Mouse (Mus musculus) sigmoid colon, adult 10 weeks (tissue): Measurements from ENCODE around the gene Ap4b1. TPM values are rescaled to one million over a fixed set of nuclear protein-coding genes. Genes with fewer than 3 reads are reported as not detected.

Source experiments
- polyA plus RNA-seq: library from polyadenylated mRNA; stranded (reverse); fragments of 350-450 nt; fragmentation: Illumina TruSeq; extraction: RNeasy Lipid Tissue Mini Kit (QIAGEN cat#74804); gene quantifications from one replicate; pipeline ENCODE4 v1.2.3, GENCODE M21; 2014; ENCODE audit warnings: low read depth, low replicate concordance

The Ap4b1 gene
- 17.0 TPM for polyA plus RNA-seq

GRCm38 (mm10) chr3:103808891-103809798, at the start of gene Ap4b1, which contains the start of the genes Dclre1b and Gm43064:
Gene Ap4b1, plus strand, starts transcription at chr3:103809520.
Gene Dclre1b, minus strand, starts transcription at chr3:103809444.
Gene Gm43064, plus strand, starts transcription at chr3:103809573.

DNA sequence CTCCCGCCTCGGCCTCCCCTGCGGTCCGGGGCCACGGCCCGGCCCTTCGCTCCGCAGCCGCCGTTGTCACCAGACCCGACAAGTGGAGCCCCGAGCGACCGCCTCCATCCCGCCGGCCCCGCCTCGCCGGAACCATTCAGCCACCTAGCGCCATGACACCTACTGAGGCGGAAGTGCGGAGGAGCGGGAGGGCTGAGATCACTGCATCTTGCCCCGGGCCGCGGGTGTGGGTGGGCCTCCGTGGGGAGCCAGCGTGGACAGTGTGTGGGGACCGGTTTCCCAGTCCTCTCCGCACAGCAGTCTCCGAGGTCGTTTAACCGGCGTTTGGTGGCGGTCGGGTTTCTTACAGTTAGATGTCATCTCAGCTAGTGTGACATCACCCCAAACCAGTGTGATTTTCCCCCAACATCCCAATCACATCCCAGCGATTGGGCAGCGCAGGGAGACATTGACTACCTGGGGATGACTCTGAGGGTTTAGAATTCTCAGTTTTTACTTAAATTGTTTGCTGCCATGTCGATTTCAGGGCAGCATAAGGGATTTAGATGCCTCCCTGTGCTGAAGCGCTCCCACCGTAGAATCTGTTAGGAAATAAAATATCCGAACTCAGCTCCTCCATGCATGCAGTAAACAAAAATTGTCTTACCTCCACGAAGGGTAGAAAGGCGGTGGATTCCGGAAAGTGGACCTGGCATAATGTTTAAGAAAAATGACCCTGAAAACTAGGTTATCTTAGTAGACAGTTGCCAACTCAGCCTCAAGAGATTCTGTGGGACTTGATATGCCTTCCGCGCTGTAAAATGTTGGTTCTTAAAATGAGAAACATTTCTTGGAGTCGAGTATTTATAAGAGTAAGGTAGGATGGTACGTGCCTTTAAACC, 17.9 kb upstream of the Ap4b1 start, which contains the start of gene Hipk1:
Gene Hipk1 (minus strand): TSS at position 334 of the 881 bp plus-strand sequence.

DNA sequence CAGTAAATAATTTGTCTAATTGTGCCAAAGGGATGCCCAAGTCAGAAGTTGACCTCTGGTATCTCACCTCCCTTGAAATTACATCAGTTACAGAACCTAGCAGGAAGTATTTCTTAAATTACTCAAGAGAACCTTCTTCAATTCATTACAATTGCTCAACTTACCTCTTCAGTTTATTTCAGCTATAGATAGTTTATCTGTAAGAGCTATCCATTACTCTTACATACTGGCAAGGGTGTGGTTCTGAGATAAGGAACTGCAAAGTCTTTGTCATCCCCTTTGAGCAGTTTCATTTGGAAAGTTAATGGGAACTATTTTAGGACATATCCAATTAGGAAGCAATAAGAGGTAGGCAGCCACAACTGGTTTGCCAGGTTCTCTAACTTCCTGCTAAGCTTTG, 23.1 kb downstream of the Ap4b1 start, which contains the start of gene Bcl2l15:
Gene Bcl2l15 (plus strand): TSS at position 176 of the 400 bp plus-strand sequence.

DNA sequence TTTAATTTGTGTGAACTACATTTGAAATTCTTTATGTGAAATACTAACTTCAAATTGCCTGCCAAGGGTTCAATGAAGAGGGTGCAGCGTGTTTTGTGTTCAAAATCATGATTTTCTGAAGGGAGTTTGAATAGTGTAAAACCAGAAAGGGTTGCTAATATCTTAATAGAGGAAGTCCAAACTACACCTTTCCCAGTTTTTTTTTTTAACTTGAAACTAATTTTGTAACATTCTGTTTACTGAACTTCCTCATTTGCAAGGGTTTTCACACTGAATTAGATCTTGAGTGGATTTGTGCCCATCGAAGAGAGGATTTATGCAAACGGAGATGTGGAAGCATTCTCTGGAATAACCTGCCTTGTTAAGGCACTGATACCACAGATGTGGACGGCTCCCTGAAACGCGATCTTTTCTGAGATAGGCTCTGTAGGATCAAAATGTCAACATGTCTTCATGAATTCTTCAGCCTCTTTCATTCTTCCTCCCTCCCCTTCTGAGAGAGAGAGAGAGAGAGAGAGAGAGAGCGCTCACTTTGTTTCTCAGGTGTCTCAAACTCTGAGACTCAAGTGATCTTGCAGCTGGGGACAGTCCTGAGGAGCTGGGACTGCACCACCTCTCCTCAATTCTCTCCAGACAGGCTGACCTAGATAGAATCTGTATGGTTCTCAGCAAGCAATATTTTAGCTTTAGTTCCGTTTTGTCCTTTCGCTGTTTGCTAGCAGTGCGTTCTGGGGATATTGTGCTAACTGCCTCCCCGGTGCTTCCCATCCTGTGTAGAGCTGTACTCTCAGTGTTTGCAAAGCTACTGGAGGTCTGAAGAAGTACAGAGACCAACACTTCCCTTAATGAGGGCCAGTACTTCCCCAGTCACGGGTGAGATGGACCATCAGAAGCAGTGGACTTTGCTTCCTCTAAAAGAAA, 49.8 kb downstream of the Ap4b1 start, which contains the start of gene Ptpn22:
Gene Ptpn22 (plus strand): TSS at position 915 of the 921 bp plus-strand sequence.

Other genes starting within 250 kb of the Ap4b1 start
- gene Syt6, start 234.3 kb upstream of the Ap4b1 start, polyA plus RNA-seq = 4.6 TPM
- not detected for gene Atg4a-ps, start 163.5 kb upstream of the Ap4b1 start, polyA plus RNA-seq
- gene Olfml3, start 71.5 kb upstream of the Ap4b1 start, polyA plus RNA-seq = 7.2 TPM
- gene Gm10964, start 70.2 kb upstream of the Ap4b1 start, polyA plus RNA-seq = not detected
- gene Hipk1, start 18.0 kb upstream of the Ap4b1 start, polyA plus RNA-seq = 120 TPM
- 9.7 TPM for gene Dclre1b, start 76 bp upstream of the Ap4b1 start, polyA plus RNA-seq
- gene Gm43064, start 53 bp downstream of the Ap4b1 start, polyA plus RNA-seq = not detected
- 0.85 TPM for gene Bcl2l15, start 23.1 kb downstream of the Ap4b1 start, polyA plus RNA-seq
- 11.2 TPM for gene Ptpn22, start 50.3 kb downstream of the Ap4b1 start, polyA plus RNA-seq
- 57.3 TPM for gene Rsbn1, start 104.6 kb downstream of the Ap4b1 start, polyA plus RNA-seq
- gene Phtf1, start 158.6 kb downstream of the Ap4b1 start, polyA plus RNA-seq = 23.2 TPM